Mouse (Mus musculus): Measurements from ENCODE around the gene Egln2.

- TF ChIP-seq NANOG (IDR thresholded peaks at IDR 0.05; ENCODE audit: borderline replicate concordance, low read length) (no peak), CTCF (conservative IDR thresholded peaks at IDR 0.05; ENCODE audit: low read length) (no peak)
These were observed 983 bp upstream of the Egln2 start for GRCm38 (mm10) chr7:27167475-27168094.

All from E14TG2a.4 (cell line).